Mouse (Mus musculus): Measurements from ENCODE around the gene Fkbp4.

The Fkbp4 gene

GRCm38 (mm10) chr6:128436356-128437005 is 2.0 kb downstream of the Fkbp4 start:
- no peak for DNase-seq (ENCODE audit: low read depth)

- no peak for DNase-seq (ENCODE audit: low read depth)
Observed at GRCm38 (mm10) chr6:128435474-128435873, 3.0 kb downstream of the Fkbp4 start.

GRCm38 (mm10) chr6:128433566-128433965 is 4.9 kb downstream of the Fkbp4 start:
- DNase-seq (ENCODE audit: low read depth), result no peak

- DNase-seq (ENCODE audit: low read depth), result no peak
Observed at GRCm38 (mm10) chr6:128432356-128432915, 6.0 kb downstream of the Fkbp4 start.

- DNase-seq (ENCODE audit: low read depth), result no peak
Observed at GRCm38 (mm10) chr6:128429826-128430225, 8.7 kb downstream of the Fkbp4 start.

- DNase-seq (ENCODE audit: low read depth), result no peak
Observed at GRCm38 (mm10) chr6:128429300-128429699, 9.2 kb downstream of the Fkbp4 start.

GRCm38 (mm10) chr6:128427571-128427970 is 10.9 kb downstream of the Fkbp4 start:
- DNase-seq (ENCODE audit: low read depth), result no peak

DNA sequence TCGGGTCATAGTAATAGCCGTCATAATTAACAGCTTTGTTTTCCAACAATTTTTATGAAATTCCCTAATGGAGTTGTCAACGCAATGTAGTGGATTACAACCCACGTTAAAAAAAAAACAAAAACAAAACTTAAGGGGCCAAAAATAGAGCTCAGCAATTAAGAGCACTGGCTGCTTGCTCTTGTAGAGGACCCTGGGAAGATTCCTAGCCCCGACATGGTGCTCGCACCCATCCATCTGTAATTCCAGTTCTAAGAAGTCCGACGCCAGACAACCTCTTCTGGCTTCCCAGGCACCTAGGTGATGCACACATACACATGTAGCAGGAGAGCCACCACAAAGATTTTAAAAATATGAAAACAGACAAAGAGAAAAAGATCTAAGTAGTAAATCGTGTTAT is 13.4 kb downstream of the Fkbp4 start:
- no peak for DNase-seq (ENCODE audit: low read depth)

DNA sequence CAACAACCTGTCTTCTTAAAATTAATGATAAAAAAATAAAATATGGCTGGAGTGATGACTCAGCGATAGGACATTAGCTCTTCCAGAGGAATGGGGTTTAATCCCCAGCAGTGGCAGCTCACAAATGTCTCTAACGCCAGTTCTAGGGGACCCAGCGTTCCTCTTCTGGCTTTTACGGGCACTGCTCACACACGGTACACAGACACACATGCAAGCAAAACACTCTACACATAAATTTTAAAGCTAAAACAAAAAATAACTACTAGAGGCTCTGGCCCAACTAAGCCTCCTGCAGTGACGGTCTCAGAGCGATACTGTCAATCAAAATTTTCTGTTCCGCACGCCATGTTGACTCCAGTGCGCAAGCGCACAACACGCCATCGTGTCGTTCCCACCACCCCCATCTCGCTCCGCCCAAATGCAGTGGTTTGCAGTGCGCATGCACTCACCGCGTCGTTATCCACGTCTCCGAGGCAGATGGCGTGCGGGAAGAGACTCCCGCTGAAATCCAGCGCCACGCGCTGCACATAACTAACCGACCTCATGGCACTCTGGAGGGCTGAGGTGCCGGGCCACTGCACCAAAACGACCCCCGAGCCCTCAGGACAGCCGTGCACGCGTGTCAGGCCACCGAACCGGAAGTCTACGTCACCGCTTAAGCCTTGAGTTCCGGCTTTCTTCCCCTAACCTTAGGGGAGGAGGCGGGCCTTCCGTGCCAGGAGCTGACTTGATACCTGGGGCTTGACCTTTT is 14.0 kb downstream of the Fkbp4 start, which contains the start of gene Itfg2:
Itfg2 (minus strand) TSS at position 663 of the 751 bp plus-strand sequence.
- DNase-seq (ENCODE audit: low read depth), result peak; percentile 95

GRCm38 (mm10) chr6:128423496-128424268 is 14.8 kb downstream of the Fkbp4 start:
- no peak for DNase-seq (ENCODE audit: low read depth)

DNA sequence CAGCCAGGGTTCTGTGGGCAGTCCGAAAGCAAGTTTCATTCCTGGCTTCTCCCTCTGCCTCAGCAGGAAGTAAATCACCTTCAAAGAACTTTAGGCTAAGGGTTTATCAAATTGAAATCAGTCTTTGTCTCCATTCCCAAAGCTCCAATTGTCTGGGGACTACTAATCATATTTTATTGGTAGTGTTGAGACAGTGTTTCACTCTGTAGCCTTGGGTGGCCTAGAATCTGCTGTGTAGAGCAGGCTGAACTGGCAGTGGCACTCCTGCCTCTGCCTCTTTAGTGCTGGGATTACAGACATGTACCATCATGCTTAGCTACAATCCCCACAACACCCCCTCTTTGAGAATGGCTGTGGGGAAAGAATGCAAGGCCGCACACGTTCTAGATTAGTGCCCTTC is 17.0 kb downstream of the Fkbp4 start:
- no peak for DNase-seq (ENCODE audit: low read depth)

DNA sequence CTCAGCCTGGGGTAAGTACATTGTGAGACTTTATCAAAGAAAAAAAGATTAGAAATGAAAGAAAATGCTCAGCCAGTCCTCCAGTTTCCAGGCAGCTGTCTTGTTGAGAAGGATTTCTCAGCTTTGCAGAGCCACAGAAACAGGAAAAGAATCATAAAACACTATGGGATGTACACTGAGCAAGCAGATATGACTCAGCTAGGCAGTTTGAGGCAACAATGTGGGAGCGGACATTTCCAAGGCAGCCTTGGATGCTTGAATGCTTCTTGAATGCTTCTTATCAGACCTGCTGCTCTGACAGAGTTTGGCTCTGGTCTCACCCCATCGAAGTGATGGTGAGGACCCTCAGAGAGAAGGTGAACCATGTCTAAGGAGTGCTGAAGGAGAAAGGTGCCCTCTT is 17.4 kb downstream of the Fkbp4 start:
- no peak for DNase-seq (ENCODE audit: low read depth)

DNA sequence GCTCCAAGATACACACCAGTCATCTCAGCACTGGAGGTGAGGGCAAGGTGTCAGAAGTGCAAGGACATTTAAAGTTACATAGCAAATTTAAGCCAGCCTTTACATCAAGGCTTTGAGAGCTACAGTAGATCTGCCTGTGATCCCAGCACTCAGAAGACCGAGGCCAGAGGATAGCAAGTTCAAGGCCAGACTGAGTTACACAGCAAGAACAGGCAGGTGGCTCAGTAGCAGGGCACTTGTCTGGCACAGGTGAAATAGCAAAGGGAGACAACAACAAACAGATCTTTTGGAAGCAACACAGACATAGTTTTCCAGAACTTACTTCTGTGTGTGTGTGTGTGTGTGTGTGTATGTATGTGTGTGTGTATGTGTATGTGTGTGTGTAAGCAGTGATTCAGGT is 20.4 kb downstream of the Fkbp4 start:
- DNase-seq (ENCODE audit: low read depth), result no peak

- no peak for DNase-seq (ENCODE audit: low read depth)
Observed at GRCm38 (mm10) chr6:128416169-128416568, 22.3 kb downstream of the Fkbp4 start.

DNA sequence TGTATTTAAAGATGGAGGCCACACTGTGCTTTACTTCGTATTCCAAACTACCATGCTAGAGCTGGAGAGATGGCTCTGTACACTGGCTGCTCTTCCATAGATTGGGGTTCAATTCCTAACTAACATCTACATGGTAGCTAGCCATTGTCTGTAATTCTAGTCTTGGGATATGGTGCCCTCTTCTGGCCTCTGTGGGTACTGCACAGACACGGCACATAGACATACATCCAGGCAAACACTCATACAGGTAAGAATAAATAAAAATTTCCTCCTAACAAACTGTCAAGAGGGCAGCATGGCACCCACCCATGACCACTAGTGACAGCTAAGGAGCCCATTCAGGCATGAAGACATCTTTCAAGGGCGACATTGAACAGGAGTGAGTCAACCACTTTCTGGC is 27.4 kb downstream of the Fkbp4 start:
- DNase-seq (ENCODE audit: low read depth), result no peak

GRCm38 (mm10) chr6:128410305-128410704 is 28.2 kb downstream of the Fkbp4 start:
- DNase-seq (ENCODE audit: low read depth), result no peak

GRCm38 (mm10) chr6:128408544-128409125 is 29.8 kb downstream of the Fkbp4 start:
- DNase-seq (ENCODE audit: low read depth), result no peak

DNA sequence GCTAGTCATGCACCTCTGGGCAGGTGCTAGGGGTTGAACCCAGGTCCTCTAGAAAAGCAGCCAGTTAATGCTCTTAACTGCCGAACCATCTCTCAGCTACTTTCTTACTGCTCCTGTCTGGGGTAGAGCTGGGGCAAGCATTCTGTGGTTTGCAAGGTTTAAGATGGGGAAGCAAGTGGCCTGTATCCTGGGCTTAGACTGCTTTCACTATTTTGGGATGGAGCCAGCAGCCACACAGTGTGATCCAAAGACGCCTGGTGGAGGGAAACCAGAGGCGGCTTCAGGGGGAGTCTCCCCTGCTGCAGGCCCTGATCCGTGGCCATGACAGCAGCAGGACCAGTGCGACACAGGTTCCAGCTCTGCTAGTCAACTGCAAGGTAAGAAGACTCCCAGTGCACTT is 33.8 kb downstream of the Fkbp4 start:
- DNase-seq (ENCODE audit: low read depth), result no peak

DNA sequence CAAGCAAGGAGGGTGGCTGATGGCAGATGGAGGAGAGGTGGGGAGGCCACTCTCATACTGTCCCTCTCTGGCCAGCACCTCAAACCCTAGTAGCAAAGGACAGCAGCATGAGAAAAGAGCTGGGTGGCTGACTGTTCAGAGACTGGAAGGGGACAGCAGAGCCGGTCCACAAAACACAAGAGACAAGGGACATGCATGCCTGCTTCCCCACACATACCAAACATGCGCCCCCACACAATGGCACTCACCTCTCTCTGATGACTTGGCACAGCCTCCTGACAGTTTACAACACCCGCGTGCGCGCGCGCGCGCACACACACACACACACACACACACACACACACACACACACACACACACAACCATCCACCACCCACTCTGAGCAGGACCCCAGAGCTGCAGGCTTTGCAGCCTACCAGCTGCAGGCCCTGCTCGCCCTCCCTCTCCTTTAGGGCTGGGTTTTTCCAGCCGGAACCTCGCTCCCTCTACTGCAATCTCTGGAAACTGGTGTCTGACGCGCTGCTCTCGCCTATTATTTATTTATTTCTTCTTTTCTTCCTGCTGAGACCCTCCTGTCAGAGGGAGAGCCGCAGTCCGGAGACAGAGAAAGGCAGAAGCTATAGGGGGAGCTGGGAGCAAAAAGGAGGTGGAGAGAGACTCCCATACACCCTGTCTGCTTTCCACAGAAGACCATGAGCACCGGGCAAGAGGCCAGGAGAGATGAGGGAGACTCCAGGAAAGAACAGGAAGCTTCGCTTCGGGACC is 38.9 kb downstream of the Fkbp4 start:
- no peak for DNase-seq (ENCODE audit: low read depth)

- no peak for DNase-seq (ENCODE audit: low read depth)
Observed at GRCm38 (mm10) chr6:128398996-128399395, 39.5 kb downstream of the Fkbp4 start, which contains the start of gene Nrip2. TSS of gene Nrip2 (plus strand) at chr6:128399296.

DNA sequence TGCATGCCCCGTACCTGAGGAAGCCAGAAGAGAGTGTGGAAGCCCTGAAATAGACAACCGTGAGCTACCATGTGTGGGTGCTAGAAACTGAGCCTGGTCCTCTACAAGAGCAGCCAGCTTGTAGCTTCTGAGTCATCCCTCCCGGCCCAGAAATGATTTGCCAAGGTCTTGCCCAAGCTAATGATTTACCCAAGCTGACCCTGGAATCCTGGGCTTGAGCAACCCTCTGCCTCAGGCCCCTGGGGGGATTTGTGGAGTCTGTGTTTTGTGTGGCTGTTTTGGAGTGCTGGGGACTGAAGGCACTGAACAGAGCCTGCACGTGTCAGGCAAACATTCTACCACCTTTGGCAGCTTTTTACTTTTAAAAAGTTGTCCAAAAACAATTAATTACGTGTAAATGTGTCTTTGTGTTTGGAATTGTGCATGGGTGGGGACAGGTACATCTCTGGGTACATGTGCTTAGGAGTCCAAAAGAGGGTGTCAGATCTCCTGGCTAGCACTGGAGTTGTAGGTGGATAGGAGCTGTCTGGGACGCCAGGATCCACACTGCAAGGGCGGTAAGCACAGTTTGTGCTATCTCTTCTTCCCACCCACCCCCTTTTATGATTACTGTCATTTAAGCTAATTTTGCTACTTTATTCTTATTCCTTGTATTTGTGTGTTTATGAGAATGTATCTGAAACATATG is 40.8 kb downstream of the Fkbp4 start:
- DNase-seq (ENCODE audit: low read depth), result no peak
